Mouse (Mus musculus): Measurements from ENCODE around the gene H2-D1. TPM values are rescaled to one million over a fixed set of nuclear protein-coding genes. Genes with fewer than 3 reads are reported as not detected.
A peak's percentile ranks its signal among the peaks of the same experiment; 100 is the strongest.
"Not testable (repeated sequence)": the region's sequence is repeated elsewhere in the genome, so short reads cannot be mapped to it uniquely, and the experiment has no call there.

The H2-D1 gene
- total RNA-seq, 2 experiments from 2014 or later = 34.3 to 40.7 TPM

DNA sequence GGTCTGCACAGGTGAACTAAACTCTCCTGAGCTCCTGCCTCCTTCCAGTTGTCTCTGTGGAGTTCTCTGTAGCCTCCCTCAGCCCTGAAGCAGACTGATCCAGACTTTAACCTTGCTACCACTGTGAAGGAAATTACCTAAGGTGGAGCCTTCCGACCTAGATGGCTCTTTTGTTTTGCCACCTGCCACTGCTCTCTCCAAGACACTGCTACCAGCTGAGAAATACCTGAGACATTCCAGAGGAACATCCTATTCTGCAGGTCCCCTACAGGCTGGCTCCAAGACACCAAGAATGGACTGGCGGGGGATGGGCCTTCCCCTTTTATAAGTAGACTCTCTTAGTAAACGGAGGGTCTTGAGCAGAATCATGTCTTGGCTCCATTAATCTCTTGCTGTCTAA is 17.7 kb downstream of the H2-D1 start:
- no peak for DNase-seq
- intact Hi-C loops (cut with DNase I; ENCODE audit: low total_unique reads) = no loop called here

DNA sequence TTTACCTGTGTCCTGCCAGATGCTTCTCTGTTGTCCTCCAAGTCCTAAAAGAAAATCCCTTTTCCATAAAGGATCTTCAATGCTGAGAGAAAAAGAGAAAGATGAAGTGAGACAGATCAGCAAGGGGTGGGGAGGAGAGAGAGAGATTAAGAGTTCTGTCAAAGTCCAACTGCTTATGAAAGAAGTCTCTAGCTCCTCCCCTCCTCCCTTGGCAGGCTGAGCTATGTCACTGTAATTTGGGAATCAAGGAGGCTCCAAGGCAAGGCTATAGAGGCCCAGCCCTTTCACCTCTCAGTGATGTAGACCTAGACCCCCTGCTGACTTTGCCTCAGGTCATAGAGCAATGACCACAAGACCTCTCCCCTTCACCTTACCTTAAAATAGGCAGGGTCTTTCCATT is 22.9 kb downstream of the H2-D1 start:
- intact Hi-C loops (cut with DNase I; ENCODE audit: low total_unique reads) = no loop called here
- DNase-seq = no peak

- intact Hi-C loops (cut with DNase I; ENCODE audit: low total_unique reads); DNase-seq: not testable (repeated sequence)
These were observed 33.3 kb downstream of the H2-D1 start for GRCm38 (mm10) chr17:35295796-35296195.

DNA sequence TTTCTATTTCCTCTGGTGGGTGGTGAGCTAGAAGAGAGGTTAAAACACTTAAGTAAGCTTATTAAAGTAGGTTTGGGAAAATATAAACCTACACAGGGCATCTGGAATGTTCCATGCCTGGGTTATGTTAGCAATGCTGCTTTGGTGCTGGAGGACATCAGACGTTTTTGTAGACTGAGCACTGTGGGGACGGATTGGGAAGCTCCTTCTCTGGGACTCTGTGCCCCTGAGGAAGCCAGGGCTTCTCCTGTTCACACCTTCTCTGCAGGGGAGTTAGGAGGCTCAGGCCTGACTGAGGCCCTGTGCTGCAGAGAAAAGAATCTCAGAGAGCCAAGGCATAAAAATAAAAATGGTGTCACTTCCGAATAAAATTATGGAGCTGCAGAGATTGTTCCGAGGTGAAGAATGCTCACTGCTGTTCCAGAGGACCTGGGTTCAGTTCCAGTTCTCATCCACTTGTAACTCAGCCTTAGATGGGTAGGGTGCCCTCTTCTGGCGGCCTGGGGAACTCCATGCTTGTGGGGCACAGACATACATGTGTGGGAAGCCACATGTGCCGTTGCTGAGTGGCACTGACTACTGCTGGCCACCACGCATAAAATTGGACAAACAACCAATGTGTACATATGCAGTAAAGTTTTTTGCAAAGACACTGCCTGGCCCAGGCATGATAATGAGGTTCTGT is 37.9 kb downstream of the H2-D1 start:
- intact Hi-C loops (cut with DNase I; ENCODE audit: low total_unique reads); DNase-seq: not testable (repeated sequence)

- intact Hi-C loops (cut with DNase I; ENCODE audit: low total_unique reads) = no loop called here
- peak; percentile 88 for DNase-seq
These were observed 39.2 kb downstream of the H2-D1 start for GRCm38 (mm10) chr17:35301645-35302258.

DNA sequence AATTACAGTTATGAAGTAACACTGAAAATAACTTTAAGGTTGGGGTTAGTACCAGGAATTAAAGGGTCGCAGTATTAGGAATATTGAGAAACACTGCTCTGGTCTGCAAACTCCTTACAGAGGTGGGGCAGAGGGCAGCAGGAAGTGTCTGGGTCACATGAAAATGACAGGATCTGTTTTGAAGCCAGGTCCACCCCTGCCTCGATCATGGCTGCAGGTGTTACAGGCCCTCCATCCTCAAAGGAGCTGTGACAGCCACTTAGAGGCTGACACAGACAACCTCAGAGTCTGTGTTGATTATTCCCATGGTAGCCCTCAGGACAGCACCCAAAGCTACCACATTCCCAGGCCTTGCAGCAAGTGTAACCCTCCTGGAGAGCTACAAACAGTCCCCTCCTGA is 40.7 kb downstream of the H2-D1 start:
- intact Hi-C loops (cut with DNase I; ENCODE audit: low total_unique reads) = no loop called here
- DNase-seq = no peak

DNA sequence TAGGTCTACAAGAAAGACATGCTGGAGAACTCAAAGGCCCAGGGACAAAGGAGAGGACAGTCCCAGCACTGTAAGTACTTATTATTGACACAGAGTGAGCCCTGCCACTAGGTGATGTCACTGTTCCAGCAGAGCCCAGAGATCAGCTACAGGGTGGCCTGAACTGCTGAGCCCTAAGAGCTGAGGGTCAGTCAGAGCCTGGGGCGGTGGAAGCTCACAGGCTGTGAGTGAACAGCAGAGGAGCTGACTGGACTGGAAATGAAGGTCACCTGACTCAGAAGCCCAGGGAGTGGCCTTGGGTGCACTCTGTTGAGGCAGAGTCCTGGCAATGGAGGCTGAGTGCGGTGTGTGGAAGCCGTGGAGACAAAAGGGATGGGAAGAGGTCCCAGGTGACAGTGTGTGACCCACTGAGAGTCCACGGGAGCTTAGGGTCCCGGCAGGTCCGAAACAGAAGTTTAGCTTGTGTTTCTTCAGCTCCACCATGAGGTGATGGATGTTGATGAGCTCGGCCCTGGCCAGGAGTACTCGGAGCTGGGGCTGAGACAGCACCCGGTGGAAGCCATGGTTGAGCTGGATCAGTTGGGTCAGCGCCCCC is 41.3 kb downstream of the H2-D1 start:
- no peak for DNase-seq
- intact Hi-C loops (cut with DNase I; ENCODE audit: low total_unique reads) = no loop called here

- intact Hi-C loops (cut with DNase I; ENCODE audit: low total_unique reads) = no loop called here
- DNase-seq = no peak
These were observed 41.9 kb downstream of the H2-D1 start for GRCm38 (mm10) chr17:35304478-35304877.

- DNase-seq; intact Hi-C loops (cut with DNase I; ENCODE audit: low total_unique reads): not testable (repeated sequence)
These were observed 42.4 kb downstream of the H2-D1 start for GRCm38 (mm10) chr17:35304921-35305320.

Small RNAs within 50 kb of the gene (microRNA-seq; reads per million reads assigned to microRNA genes)
- gene Mir6975 = 0.32 to 2.5 reads per million in 2 experiments
- 0 reads per million in 2 experiments for gene Mir8094

Other genes starting within 250 kb of the H2-D1 start
- 1 to 10 TPM; 3.7 to 3.9 TPM for gene Vwa7, start 246.2 kb upstream of the H2-D1 start, total RNA-seq (2021)
- gene Sapcd1, start 234.7 kb upstream of the H2-D1 start, total RNA-seq (2021) = 1 to 10 TPM in 1 of 2 experiments, under 1 TPM in 1; 0.38 to 1.5 TPM
- under 1 TPM; 0.84 to 0.94 TPM for gene Msh5, start 216.0 kb upstream of the H2-D1 start, total RNA-seq (2021)
- gene Clic1, start 212.8 kb upstream of the H2-D1 start, total RNA-seq (2021) = 10 to 100 TPM; 28.3 to 32.5 TPM
- gene Ddah2, start 203.7 kb upstream of the H2-D1 start, total RNA-seq (2021) = 10 to 100 TPM; 23.4 to 32.2 TPM
- not detected for gene Ly6g6c, start 197.3 kb upstream of the H2-D1 start, total RNA-seq (2021)
- gene Mpig6b, start 196.5 kb upstream of the H2-D1 start, total RNA-seq (2021) = not detected
- not detected for gene Ly6g6e, start 185.8 kb upstream of the H2-D1 start, total RNA-seq (2021)
- under 1 TPM; 0.64 TPM for gene Ly6g6d, start 184.7 kb upstream of the H2-D1 start, total RNA-seq (2021)
- not detected for gene Ly6g6f, start 177.1 kb upstream of the H2-D1 start, total RNA-seq (2021)
- 10 to 100 TPM; 52.8 to 58.5 TPM for gene Abhd16a, start 173.5 kb upstream of the H2-D1 start, total RNA-seq (2021)
- gene Ly6g5c, start 154.5 kb upstream of the H2-D1 start, total RNA-seq (2021) = not detected
- gene Ly6g5b, start 147.3 kb upstream of the H2-D1 start, total RNA-seq (2021) = under 1 TPM; 0.27 to 0.37 TPM
- gene Gpank1, start 141.3 kb upstream of the H2-D1 start, total RNA-seq (2021) = 1 to 10 TPM; 7.0 to 7.9 TPM
- 100 to 1,000 TPM; 156 to 166 TPM for gene Csnk2b, start 140.7 kb upstream of the H2-D1 start, total RNA-seq (2021)
- 10 to 100 TPM; 14.4 to 16.1 TPM for gene D17H6S53E, start 136.4 kb upstream of the H2-D1 start, total RNA-seq (2021)
- not detected for gene Apom, start 130.7 kb upstream of the H2-D1 start, total RNA-seq (2021)
- 100 to 1,000 TPM; 193 to 200 TPM for gene Bag6, start 127.6 kb upstream of the H2-D1 start, total RNA-seq (2021)
- gene Prrc2a, start 97.8 kb upstream of the H2-D1 start, total RNA-seq (2021) = 100 to 1,000 TPM; 102 to 118 TPM
- gene Aif1, start 86.7 kb upstream of the H2-D1 start, total RNA-seq (2021) = under 1 TPM; 0.71 to 0.90 TPM
- gene Lst1, start 74.3 kb upstream of the H2-D1 start, total RNA-seq (2021) = 1 to 10 TPM; 1.5 to 2.8 TPM
- gene Ltb, start 68.3 kb upstream of the H2-D1 start, total RNA-seq (2021) = under 1 TPM in 1 of 2 experiments, not detected in 1; 0.31 TPM
- under 1 TPM; 0.24 to 0.68 TPM for gene Tnf, start 60.7 kb upstream of the H2-D1 start, total RNA-seq (2021)
- gene Lta, start 57.4 kb upstream of the H2-D1 start, total RNA-seq (2021) = under 1 TPM; 0.42 to 0.78 TPM
- not detected for gene Gm16181, start 41.9 kb upstream of the H2-D1 start, total RNA-seq (2021)
- 1 to 10 TPM; 2.3 to 2.7 TPM for gene Atp6v1g2, start 29.1 kb upstream of the H2-D1 start, total RNA-seq (2021)
- gene Nfkbil1, start 26.9 kb upstream of the H2-D1 start, total RNA-seq (2021) = 1 to 10 TPM; 7.6 to 7.9 TPM
- 100 to 1,000 TPM in 1 of 2 experiments, 10 to 100 TPM in 1; 85.3 to 103 TPM for gene Ddx39b, start 21.0 kb upstream of the H2-D1 start, total RNA-seq (2021)
- under 1 TPM; 0.18 to 0.47 TPM for gene H2-Q1, start 57.7 kb downstream of the H2-D1 start, total RNA-seq (2021)
- under 1 TPM; 0.33 to 0.58 TPM for gene H2-Q2, start 79.5 kb downstream of the H2-D1 start, total RNA-seq (2021)
- 1 to 10 TPM; 3.0 to 4.1 TPM for gene H2-Q4, start 116.9 kb downstream of the H2-D1 start, total RNA-seq (2021)
- under 1 TPM in 1 of 2 experiments, not detected in 1; 0.10 TPM for gene H2-Q6, start 162.1 kb downstream of the H2-D1 start, total RNA-seq (2021)
- under 1 TPM; 0.35 to 0.64 TPM for gene H2-Q7, start 176.4 kb downstream of the H2-D1 start, total RNA-seq (2021)
- gene H2-Q10, start 207.4 kb downstream of the H2-D1 start, total RNA-seq (2021) = under 1 TPM in 1 of 2 experiments, not detected in 1; 0.09 TPM
- not detected for gene Pou5f1, start 243.3 kb downstream of the H2-D1 start, total RNA-seq (2021)

Data from gastrocnemius, postnatal 14 days (tissue).